Mouse (Mus musculus) T-helper 17 cell (primary cell): ENCODE measurements at regions not wholly inside any gene's neighbourhood (a gene's known extent, or its start where the extent isn't known, plus 50 kb on each side); places are given as distances from the start of the nearest gene placed in this dataset.

Source experiments
- in situ Hi-C, 2 experiments: fragments of 300-600 bp; cut with MboI, MseI; formaldehyde crosslinking; loops; 1 replicate in 1 of 2; 2 replicates in 1 of 2; pipeline ENCODE4 v1.15.1; 2025; ENCODE audit warnings: high pct_unique_total_duplicates in 2 of 2

DNA sequence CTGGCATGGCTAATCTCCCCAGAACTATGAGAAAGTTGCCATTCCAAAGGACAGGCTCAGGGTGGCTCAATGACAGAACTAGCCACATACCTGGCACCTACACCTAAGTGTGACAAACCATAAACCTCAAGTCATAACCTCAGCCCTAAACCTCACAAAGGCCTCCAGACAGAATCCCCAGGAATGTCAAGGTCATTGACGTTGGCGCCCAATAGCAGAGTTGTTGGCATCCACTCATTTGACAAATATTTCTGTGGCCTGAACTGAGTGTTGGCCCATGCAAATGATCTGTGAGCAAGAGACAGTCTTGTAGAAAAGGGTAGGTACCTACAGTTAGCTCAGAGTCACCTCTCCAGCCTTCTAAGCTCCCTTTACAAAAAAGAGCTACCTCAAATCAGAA, 80.3 kb upstream of the Agap1 start:
- in situ Hi-C loops, result no loop called here

DNA sequence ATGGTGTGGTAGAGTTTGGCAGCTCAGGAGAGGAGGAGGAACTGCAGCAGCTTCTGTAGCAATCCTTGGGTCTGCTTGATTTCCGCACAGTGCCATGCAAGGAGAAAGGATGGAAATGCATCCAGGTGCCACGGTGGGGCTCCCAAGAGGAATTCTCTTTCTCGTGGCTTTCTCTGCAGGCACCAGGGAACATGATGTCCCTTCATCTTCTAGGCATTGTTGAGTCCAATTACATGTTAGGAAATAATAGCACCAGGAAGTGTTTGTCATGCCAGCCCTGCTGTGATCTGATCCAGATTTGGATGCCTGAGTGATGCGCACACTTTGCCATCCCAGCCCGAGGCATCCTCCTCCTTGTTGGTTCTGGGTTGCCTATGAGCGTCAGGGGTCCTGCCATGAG, 72.6 kb upstream of the Agap1 start:
- in situ Hi-C loops, result loop anchor here in 1 of 2 experiments (10.0 kb wide), 1 partner anchor 1953 kb away; no protein-coding TSS in a partner anchor

DNA sequence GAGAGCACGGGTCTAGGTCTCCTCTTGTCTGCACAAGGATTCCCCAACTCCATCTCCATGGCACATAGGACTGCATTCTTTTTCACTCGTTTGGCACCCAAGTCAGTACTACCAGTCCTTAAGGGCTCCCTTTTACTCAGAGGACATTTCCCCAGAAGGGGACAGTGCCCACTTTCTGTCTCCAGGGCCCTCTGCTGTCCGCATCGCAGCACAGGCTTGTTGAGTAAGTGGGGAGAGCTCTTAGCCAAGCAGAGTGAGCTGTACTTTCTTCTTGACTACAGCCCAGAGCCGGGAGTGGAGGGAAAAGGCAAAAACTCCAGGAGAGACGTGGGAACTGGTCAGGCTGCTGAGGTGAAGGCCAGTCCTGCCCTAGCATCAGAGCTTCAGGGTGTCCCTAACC, 69.5 kb upstream of the Agap1 start:
- in situ Hi-C loops, result loop anchor here in 1 of 2 experiments (10.0 kb wide), 1 partner anchor 1950 kb away; no protein-coding TSS in a partner anchor

DNA sequence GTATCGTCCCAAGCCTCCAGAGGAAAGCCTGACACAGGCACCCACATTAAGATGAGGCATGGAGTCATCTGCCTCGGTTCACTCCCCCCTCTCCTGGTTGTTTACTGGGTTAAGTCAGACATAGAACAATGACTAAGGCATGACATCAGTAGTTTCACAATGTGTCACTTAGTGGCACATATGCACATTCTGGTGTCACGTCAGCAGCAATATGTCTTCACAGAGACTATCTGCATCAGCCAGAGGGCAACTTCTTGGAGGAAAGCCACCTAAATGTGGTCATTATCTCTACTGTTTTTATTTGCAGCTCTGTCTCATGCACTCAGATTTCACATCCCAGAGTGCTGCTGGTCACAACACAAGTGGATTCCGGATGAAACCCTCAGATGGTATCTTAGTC, 61.9 kb upstream of the Agap1 start:
- in situ Hi-C loops, result loop anchor here in 1 of 2 experiments (5.0 kb wide), 1 partner anchor 210 kb away; no protein-coding TSS in a partner anchor

DNA sequence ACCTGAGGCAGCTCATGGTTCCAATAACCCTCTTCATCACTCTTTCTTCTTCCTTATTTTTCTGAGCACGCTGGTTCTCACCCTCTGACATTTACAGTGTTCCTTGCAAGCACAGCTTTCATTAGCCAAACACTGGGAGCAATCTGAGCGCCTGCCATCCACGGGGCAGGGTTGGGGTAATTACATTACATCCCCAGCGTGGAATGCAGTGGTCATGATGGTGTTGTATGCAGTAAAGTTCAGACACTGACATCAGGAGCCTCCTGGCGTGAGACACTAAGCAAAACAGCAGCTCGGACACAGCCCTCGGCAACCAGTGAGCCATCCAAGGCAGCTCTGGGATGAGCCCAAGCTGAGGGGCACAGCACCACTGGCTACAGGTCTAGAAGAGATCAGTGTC, 60.1 kb upstream of the Agap1 start:
- in situ Hi-C loops, result loop anchor here in 1 of 2 experiments (5.0 kb wide), 1 partner anchor 208 kb away; no protein-coding TSS in a partner anchor

DNA sequence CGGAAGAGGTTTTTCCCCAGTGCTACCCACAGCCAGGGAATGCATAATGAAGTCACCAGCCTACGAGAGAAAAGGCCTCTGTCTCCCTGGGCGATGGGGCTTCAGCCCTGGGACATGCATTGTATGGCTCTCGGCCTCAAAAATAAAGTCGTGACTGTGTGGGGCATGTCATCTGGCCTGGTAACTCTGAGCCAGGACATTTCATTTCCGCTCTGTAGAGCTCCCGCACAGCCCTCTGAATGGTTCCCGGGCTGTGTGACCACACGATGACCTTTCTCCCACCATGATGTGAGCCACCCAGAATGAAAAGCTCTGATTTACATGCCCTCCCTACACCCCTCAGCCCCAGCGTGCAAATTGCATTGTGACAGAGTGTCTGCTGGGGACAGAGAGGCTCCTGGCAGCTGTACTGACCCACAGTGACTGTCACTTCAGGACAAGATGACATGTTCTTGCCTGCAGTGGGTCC, 53.8 kb upstream of the Agap1 start:
- in situ Hi-C loops, result no loop called here

DNA sequence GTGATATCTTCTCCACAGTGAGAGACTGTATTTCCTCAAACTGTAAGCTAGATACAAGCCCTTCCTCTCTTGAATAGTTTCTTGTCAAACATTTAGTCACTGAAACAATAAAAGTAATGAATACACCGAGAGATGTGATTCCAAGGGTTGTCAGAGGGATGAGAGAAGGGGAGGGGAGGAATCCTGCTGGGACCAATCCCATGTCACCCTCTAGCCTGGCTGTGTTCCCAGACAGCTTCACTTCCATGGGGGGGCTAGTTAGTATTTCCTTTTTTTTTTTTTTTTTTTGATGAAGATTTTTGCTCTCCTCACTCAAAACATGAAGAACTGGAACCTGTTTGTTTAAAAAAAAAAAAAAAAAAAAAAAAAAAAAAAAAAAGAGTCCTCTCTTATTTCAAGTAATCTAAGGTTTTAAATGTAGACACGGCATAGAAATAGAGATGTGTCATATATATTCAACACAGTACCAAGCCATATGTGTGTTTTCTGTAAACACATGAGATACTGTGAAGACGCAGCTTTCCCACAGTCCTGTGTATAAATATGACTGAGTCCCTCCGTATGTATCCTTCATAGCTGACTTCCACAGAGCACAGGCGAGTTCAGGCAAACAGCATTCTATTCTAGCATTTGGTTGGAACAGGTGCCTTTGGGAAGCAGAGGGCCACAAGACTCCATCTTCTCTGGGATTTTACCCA, 51.9 kb upstream of the Agap1 start:
- in situ Hi-C loops, result no loop called here

DNA sequence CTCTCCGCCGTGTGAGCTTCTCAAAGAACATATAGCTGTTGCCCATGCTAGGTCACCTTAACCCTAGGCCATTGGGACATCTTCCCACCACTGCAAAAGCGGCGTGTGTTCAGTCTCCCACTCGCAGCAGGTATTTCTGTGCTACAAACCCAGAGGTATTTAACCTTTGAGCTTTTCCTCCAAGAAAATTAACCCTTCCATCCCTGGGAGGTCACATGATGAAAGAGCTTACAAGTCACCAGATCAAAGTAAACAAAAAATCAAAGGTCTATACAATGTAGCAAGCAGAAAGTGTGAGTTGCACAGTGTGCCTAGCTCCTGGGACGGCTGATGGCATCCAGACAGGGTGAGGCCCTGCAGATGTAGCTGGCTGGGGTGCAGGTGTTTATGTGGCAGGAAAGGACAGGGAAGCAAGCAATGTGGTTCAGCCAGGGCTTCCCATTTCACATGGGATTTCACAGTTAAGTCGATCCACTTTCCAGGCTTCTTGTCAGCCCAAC, 51.0 kb upstream of the Agap1 start:
- in situ Hi-C loops, result no loop called here
